Mouse (Mus musculus): ENCODE data around the gene Gm9376.

Gene Gm9376

GRCm38 (mm10) chr14:118266660-118267059 lies at the start of gene Gm9376:
Gene Gm9376 (plus strand): TSS chr14:118266960.
- DNase-seq (ENCODE audit: low read depth, low spot score), result no peak

- no peak for DNase-seq (ENCODE audit: low read depth, low spot score)
These were observed 45.9 kb upstream of the Gm9376 start for GRCm38 (mm10) chr14:118220885-118221284.

DNA sequence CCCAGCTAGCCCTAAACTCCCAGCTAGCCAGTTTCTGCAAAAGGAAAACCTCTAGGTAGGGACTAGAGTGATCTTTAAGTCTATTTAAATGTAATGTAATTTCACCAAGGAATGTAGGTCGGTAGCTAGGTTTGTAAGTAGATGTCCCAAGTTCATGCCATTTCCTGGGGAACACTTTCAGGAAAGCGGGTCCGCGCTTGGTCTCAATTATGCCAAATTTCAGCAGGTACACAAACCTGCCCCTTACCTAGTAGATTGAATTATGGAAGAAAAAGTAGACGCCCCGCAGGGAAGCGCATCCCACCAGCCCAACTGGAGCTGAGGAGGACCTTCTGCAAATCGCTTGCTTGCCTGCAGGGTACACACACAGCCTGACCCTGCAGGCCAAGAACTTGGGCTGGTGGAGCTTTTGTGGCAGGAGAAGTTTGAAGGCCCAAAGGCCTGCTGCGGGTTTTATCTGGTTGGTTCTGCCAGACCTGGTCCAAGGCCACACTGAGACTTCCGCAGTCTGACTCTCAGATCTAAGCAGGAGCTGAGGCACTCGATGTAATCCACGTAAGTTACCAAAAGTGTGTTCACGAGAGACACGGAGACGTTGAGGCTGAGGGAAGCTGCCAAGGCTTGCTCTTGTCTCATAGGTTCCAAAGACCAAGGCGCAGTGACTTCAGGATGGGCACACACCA lies 41.6 kb upstream of the Gm9376 start:
- DNase-seq (ENCODE audit: low read depth, low spot score), result no peak

DNA sequence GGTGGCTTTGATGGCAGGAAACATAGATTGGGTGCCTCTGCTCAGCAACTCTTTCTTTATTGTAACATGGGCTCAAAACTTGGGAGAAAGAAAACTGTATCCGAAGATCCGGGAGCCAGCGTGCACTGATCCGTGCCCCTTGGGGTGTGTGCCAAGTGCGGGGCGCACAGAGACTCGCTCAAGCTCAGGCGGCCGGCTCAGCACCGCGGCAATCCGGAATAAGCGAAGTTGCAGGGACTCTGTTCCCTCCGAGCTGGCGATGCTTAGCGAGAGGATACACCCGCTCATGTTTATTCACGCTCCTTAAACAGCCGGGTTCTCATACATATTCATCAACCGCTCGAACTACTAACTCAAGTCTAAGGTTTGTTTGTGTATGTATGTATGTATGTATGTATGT lies 40.8 kb upstream of the Gm9376 start:
- DNase-seq (ENCODE audit: low read depth, low spot score), result no peak

GRCm38 (mm10) chr14:118226471-118227155 lies 40.1 kb upstream of the Gm9376 start:
- DNase-seq (ENCODE audit: low read depth, low spot score), result no peak

- no peak for DNase-seq (ENCODE audit: low read depth, low spot score)
These were observed 34.3 kb upstream of the Gm9376 start for GRCm38 (mm10) chr14:118232381-118232970.

GRCm38 (mm10) chr14:118233786-118234540 lies 32.8 kb upstream of the Gm9376 start:
- DNase-seq (ENCODE audit: low read depth, low spot score), result no peak

GRCm38 (mm10) chr14:118234541-118235210 lies 32.1 kb upstream of the Gm9376 start:
- no peak for DNase-seq (ENCODE audit: low read depth, low spot score)

DNA sequence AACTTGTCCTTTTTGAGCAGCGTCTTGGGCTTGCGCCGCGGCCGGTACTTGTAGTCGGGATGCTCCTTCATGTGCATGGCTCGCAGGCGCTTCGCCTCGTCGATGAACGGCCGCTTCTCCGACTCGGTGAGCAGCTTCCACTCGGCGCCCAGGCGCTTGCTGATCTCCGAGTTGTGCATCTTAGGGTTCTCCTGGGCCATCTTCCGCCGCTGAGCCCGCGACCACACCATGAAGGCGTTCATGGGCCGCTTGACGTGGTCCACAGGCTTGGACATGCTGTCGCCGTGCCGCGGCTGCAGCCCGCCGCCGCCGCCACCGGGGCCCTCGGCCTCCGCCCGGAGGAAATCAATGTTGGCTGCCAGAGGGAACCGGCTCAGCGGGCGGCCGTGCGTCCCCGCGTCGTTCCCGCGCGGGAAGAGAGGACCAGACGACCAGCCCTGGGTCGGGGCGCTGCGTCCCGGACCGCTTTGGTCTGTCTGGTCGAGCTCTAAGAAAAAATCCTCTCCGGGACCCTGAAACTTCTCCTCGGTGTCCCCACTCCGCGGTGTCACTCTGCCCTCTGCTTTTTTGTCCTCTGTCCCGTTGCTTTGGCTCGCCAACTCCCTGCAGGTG lies 31.3 kb upstream of the Gm9376 start:
- DNase-seq (ENCODE audit: low read depth, low spot score), result no peak

DNA sequence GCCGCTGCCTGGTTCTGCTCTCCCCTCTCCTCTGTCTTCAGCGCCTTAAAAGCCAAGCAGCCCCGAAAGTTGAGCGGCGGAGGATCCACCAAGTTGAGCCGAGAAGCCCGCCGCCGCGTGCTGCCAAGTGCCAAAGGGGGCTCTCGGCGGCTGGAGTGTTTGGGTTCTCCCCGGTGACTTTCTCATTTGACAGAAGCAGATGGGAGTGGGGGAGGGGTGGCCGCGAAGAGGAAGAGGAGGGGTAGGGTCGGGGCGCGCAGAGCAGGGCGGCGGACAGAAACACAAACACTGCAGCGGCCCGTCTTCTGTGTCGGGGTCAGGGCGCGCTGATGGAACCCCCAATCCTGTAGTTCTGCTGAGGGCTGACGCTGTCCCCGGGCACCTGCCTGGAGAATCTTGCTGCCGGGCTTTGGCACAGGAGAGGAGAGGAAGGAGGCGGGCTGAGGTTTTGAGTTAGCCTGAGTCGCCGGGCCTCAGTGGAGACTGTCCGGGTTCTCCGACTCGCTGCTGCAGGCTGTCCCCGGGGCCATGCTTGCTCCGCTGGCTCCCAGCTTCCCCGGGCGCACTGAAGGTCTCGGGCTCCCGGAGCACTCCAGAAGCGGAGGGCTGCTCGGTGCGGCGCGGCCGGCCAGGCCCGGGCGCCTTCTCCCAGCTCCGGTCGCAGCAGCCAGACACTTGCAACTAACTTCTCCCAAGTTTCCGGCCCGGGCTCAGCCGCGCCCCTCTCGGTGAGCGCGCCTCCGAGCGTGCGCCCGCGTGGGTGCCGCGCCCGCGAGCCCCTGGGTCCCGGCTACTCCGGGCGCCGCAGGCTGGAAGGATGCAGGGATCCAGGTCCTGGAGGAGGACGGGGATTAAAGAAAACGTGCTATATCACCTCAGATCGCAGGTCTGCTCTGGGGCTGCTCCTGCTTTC lies 30.5 kb upstream of the Gm9376 start:
- no peak for DNase-seq (ENCODE audit: low read depth, low spot score)

DNA sequence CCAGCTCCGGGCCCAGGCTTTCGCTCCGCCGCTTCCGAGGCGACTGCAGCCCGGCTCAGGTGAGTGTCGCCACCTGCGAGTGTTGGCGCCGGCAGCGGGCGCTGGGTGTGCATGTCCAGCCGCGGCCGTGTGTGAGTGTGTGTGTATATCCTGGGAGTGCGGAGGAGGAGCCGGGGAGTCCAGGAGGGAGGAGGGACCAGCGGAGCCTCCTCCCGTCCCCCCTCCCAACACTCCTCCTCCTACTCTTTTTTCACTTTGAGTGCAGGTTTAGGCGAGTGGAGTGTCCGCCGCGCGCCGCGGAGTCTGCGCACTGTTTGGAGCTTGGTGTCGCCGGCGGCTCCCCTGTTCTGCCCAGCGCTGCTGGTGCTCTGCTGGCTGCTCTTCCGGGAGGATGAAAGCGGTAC lies 29.9 kb upstream of the Gm9376 start, which contains the start of gene Sox21:
Gene Sox21 (minus strand): TSS at position 145 of the 404 bp plus-strand sequence.
- peak; percentile 63 for DNase-seq (ENCODE audit: low read depth, low spot score)

DNA sequence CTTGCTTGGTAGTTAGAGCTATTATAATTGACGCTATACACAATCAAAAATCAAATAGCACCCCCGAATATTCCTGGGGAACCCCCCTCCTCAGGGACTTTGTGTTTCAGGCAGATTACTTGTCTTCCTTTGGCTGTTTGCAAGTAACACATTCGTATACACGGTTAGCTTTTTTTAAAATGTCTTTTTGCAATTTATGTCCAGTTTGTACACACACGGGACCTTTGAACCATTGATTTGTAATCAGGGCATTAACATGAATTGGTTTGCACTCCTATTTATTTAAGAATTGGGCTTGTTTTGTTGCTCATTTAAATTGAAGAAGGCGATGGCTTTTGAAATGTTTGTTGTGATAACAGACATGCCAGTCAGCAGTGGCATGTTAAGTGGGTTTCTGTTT lies 29.0 kb upstream of the Gm9376 start:
- no peak for DNase-seq (ENCODE audit: low read depth, low spot score)

- DNase-seq (ENCODE audit: low read depth, low spot score), result no peak
These were observed 27.4 kb upstream of the Gm9376 start for GRCm38 (mm10) chr14:118239351-118239750.

GRCm38 (mm10) chr14:118241416-118241815 lies 25.3 kb upstream of the Gm9376 start:
- no peak for DNase-seq (ENCODE audit: low read depth, low spot score)

- DNase-seq (ENCODE audit: low read depth, low spot score), result no peak
These were observed 13.4 kb upstream of the Gm9376 start for GRCm38 (mm10) chr14:118253381-118253780.

GRCm38 (mm10) chr14:118268849-118269248 lies 2.1 kb downstream of the Gm9376 start:
- DNase-seq (ENCODE audit: low read depth, low spot score), result no peak

DNA sequence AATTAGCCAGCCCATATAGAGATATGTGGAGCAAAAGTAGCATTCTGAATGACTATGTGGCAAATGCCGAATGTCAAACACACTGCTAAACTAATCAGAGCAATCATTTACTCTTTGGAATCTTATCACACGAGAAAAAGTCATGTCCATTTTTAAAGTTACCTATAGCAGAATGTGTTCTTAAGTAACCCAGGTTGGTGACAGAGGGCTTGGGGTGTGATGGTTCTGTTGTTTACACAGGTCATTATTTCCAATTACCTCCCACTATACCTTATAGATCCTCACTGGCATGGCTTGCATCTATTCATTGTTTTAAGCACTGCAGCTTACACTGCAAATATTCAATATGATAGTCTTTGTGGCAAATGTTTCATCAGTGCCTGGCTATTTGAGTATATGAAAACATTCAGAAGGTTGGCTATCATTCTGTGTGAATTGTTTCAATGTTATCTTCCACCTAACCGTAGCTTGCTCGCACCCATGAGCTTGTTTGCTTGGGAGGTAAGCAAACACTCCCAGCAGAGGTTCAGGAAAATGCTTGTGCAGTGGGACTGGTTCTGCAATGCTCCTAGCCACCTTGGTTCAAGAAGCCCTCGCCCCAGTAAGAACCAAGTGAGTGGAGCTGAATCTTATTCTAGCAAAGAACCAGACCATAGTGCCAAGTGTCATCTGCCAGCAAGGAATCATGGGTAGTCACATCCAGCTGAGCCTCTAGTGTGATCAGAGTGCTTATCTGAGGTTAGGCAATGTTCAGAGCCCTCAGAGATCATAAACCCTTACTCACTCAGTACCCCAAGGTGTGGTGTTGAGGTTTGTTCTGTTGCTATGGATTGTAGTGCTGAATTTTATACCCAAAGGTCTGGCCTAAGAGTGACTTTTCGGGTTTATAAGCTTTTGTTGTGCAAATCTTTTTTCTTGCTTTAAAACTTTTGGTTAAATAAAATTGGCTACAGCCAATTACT lies 6.1 kb downstream of the Gm9376 start:
- DNase-seq (ENCODE audit: low read depth, low spot score), result no peak

- DNase-seq (ENCODE audit: low read depth, low spot score), result no peak
These were observed 11.1 kb downstream of the Gm9376 start for GRCm38 (mm10) chr14:118277704-118278498.
